Mouse (Mus musculus) bone marrow macrophage, adult 2 months (primary cell): ENCODE results near the gene Tead1.

ENCODE experiments used
- CTCF ChIP-seq: IDR thresholded peaks from 2 replicates; pipeline ENCODE4 v1.5.1; 2012; ENCODE audit warnings: low read depth, mild to moderate bottlenecking, low read length, moderate library complexity
- POLR2A ChIP-seq: IDR thresholded peaks from 2 replicates; pipeline ENCODE4 v1.6.1; 2012; ENCODE audit warnings: mild to moderate bottlenecking, low read depth, low read length, borderline replicate concordance

- no peak for TF ChIP-seq CTCF
- no peak for TF ChIP-seq POLR2A
Observed at GRCm38 (mm10) chr7:112786556-112787225, 107.6 kb downstream of the Tead1 start.
